Mouse (Mus musculus): ENCODE data around the gene Nfkb2. TPM values are rescaled to one million over a fixed set of nuclear protein-coding genes. Genes with fewer than 3 reads are reported as not detected.
A peak's percentile ranks its signal among the peaks of the same experiment; 100 is the strongest.

Nfkb2 gene
- polyA plus RNA-seq, 1 experiment from 2014 or later, result 8.9 TPM

- no peak overlapping the region; the same call in 1 of the 2 replicates for H3K4me3 ChIP-seq (ENCODE audit: low read length)
- ATAC-seq (ENCODE audit: low FRiP score, low TSS enrichment), result no peak
- H3K4me2 ChIP-seq (replicated peaks; ENCODE audit: low read depth, low read length), result peak overlapping the region; percentile 98; the same call in 1 of the 2 replicates
Measured at GRCm38 (mm10) chr19:46326019-46326755, 22.1 kb downstream of the Nfkb2 start.

GRCm38 (mm10) chr19:46326756-46327305, 22.7 kb downstream of the Nfkb2 start, which contains the start of gene Psd:
Gene Psd (minus strand): TSS chr19:46327156.
- Histone ChIP-seq H3K27ac (ENCODE audit: low read depth, low read length) (peak within 1 kb of the TSS; percentile 82), H3K27me3 (ENCODE audit: control insufficient read depth, insufficient read depth, low read length) (peaks cover 50% of the 10 kb centered on the region), H3K36me3 (ENCODE audit: control insufficient read depth, insufficient read depth, low read length) (peaks cover 16% of the 10 kb centered on the region), H3K4me2 (replicated peaks; ENCODE audit: low read depth, low read length) (peak within 1 kb of the TSS; percentile 98), H3K4me1 (ENCODE audit: control insufficient read depth, insufficient read depth, low read length) (peaks cover 8% of the 10 kb centered on the region; the same call in 1 of the 2 replicates), H3K4me3 (ENCODE audit: low read length) (peak within 1 kb of the TSS; percentile 73), H3K9ac (ENCODE audit: low read depth, low read length) (peak within 1 kb of the TSS; percentile 53; the same call in 1 of the 2 replicates), H3K9me3 (ENCODE audit: control insufficient read depth, low read length) (no peaks in the 10 kb centered on the region)
- WGBS, result 2% methylated on average over 34 of the region's 35 CpGs
- ATAC-seq (ENCODE audit: low FRiP score, low TSS enrichment), result no peak

More at GRCm38 (mm10) chr19:46326019-46326755, 22.1 kb downstream of the Nfkb2 start:
- WGBS, result 6% methylated on average over 27 of the region's 29 CpGs
- no peak overlapping the region for H3K9ac ChIP-seq (ENCODE audit: low read depth, low read length)
- peaks cover 8% of the 10 kb centered on the region; the same call in 1 of the 2 replicates for H3K4me1 ChIP-seq (ENCODE audit: control insufficient read depth, insufficient read depth, low read length)
- peaks cover 56% of the 10 kb centered on the region for H3K27me3 ChIP-seq (ENCODE audit: control insufficient read depth, insufficient read depth, low read length)
- no peak overlapping the region for H3K27ac ChIP-seq (ENCODE audit: low read depth, low read length)
- no peaks in the 10 kb centered on the region for H3K9me3 ChIP-seq (ENCODE audit: control insufficient read depth, low read length)
- peaks cover 10% of the 10 kb centered on the region for H3K36me3 ChIP-seq (ENCODE audit: control insufficient read depth, insufficient read depth, low read length)

GRCm38 (mm10) chr19:46327531-46328064, 23.5 kb downstream of the Nfkb2 start:
- Histone ChIP-seq H3K4me3 (ENCODE audit: low read length) (peak overlapping the region; percentile 73), H3K27me3 (ENCODE audit: control insufficient read depth, insufficient read depth, low read length) (peaks cover 44% of the 10 kb centered on the region), H3K9me3 (ENCODE audit: control insufficient read depth, low read length) (no peaks in the 10 kb centered on the region), H3K4me1 (ENCODE audit: control insufficient read depth, insufficient read depth, low read length) (peaks cover 8% of the 10 kb centered on the region; the same call in 1 of the 2 replicates), H3K36me3 (ENCODE audit: control insufficient read depth, insufficient read depth, low read length) (peaks cover 21% of the 10 kb centered on the region), H3K4me2 (replicated peaks; ENCODE audit: low read depth, low read length) (peak overlapping the region; percentile 98), H3K27ac (ENCODE audit: low read depth, low read length) (peak overlapping the region; percentile 82; the same call in 1 of the 2 replicates), H3K9ac (ENCODE audit: low read depth, low read length) (peak overlapping the region; percentile 53; the same call in 1 of the 2 replicates)
- no peak for ATAC-seq (ENCODE audit: low FRiP score, low TSS enrichment)
- 32% methylated on average over 14 of the region's 14 CpGs for WGBS

GRCm38 (mm10) chr19:46328081-46329030, 24.2 kb downstream of the Nfkb2 start, which contains the start of gene Fbxl15:
Gene Fbxl15 (plus strand): TSS chr19:46328184.
- peak within 1 kb of the TSS; percentile 98 for H3K4me2 ChIP-seq (replicated peaks; ENCODE audit: low read depth, low read length)
- H3K4me1 ChIP-seq (ENCODE audit: control insufficient read depth, insufficient read depth, low read length), result peaks cover 8% of the 10 kb centered on the region; the same call in 1 of the 2 replicates
- H3K4me3 ChIP-seq (ENCODE audit: low read length), result peak within 1 kb of the TSS; percentile 73
- under 1% methylated on average over 81 of the region's 81 CpGs for WGBS
- ATAC-seq (ENCODE audit: low FRiP score, low TSS enrichment), result peak; percentile 86
- no peaks in the 10 kb centered on the region for H3K9me3 ChIP-seq (ENCODE audit: control insufficient read depth, low read length)
- H3K27ac ChIP-seq (ENCODE audit: low read depth, low read length), result peak within 1 kb of the TSS; percentile 82
- peak within 1 kb of the TSS; percentile 53 for H3K9ac ChIP-seq (ENCODE audit: low read depth, low read length)
- peaks cover 21% of the 10 kb centered on the region for H3K36me3 ChIP-seq (ENCODE audit: control insufficient read depth, insufficient read depth, low read length)
- peaks cover 37% of the 10 kb centered on the region for H3K27me3 ChIP-seq (ENCODE audit: control insufficient read depth, insufficient read depth, low read length)

GRCm38 (mm10) chr19:46329031-46329641, 25.0 kb downstream of the Nfkb2 start:
- Histone ChIP-seq H3K9me3 (ENCODE audit: control insufficient read depth, low read length) (no peaks in the 10 kb centered on the region), H3K36me3 (ENCODE audit: control insufficient read depth, insufficient read depth, low read length) (peaks cover 21% of the 10 kb centered on the region), H3K4me2 (replicated peaks; ENCODE audit: low read depth, low read length) (peak overlapping the region; percentile 98), H3K9ac (ENCODE audit: low read depth, low read length) (peak overlapping the region; percentile 53), H3K27me3 (ENCODE audit: control insufficient read depth, insufficient read depth, low read length) (peaks cover 30% of the 10 kb centered on the region), H3K4me1 (ENCODE audit: control insufficient read depth, insufficient read depth, low read length) (peaks cover 8% of the 10 kb centered on the region; the same call in 1 of the 2 replicates), H3K27ac (ENCODE audit: low read depth, low read length) (peak overlapping the region; percentile 82), H3K4me3 (ENCODE audit: low read length) (peak overlapping the region; percentile 73)
- no peak for ATAC-seq (ENCODE audit: low FRiP score, low TSS enrichment)
- WGBS, result 1% methylated on average over 54 of the region's 54 CpGs

- H3K4me2 ChIP-seq (replicated peaks; ENCODE audit: low read depth, low read length), result no peak overlapping the region
- H3K9ac ChIP-seq (ENCODE audit: low read depth, low read length), result no peak overlapping the region
- 7% methylated on average over 16 of the region's 16 CpGs for WGBS
- H3K27me3 ChIP-seq (ENCODE audit: control insufficient read depth, insufficient read depth, low read length), result peaks cover 22% of the 10 kb centered on the region
- H3K9me3 ChIP-seq (ENCODE audit: control insufficient read depth, low read length), result no peaks in the 10 kb centered on the region
- no peak overlapping the region for H3K27ac ChIP-seq (ENCODE audit: low read depth, low read length)
- H3K4me1 ChIP-seq (ENCODE audit: control insufficient read depth, insufficient read depth, low read length), result peaks cover 8% of the 10 kb centered on the region; the same call in 1 of the 2 replicates
- peaks cover 21% of the 10 kb centered on the region for H3K36me3 ChIP-seq (ENCODE audit: control insufficient read depth, insufficient read depth, low read length)
- peak; percentile 54 for ATAC-seq (ENCODE audit: low FRiP score, low TSS enrichment)
- no peak overlapping the region for H3K4me3 ChIP-seq (ENCODE audit: low read length)
Measured at GRCm38 (mm10) chr19:46329951-46330350, 25.8 kb downstream of the Nfkb2 start.

- Histone ChIP-seq H3K9me3 (ENCODE audit: control insufficient read depth, low read length) (no peaks in the 10 kb centered on the region), H3K4me3 (ENCODE audit: low read length) (no peak overlapping the region), H3K36me3 (ENCODE audit: control insufficient read depth, insufficient read depth, low read length) (peaks cover 21% of the 10 kb centered on the region), H3K4me2 (replicated peaks; ENCODE audit: low read depth, low read length) (no peak overlapping the region), H3K27ac (ENCODE audit: low read depth, low read length) (no peak overlapping the region), H3K4me1 (ENCODE audit: control insufficient read depth, insufficient read depth, low read length) (peaks cover 8% of the 10 kb centered on the region; the same call in 1 of the 2 replicates), H3K9ac (ENCODE audit: low read depth, low read length) (no peak overlapping the region), H3K27me3 (ENCODE audit: control insufficient read depth, insufficient read depth, low read length) (peaks cover 15% of the 10 kb centered on the region)
- 90% methylated on average over 12 of the region's 12 CpGs for WGBS
- ATAC-seq (ENCODE audit: low FRiP score, low TSS enrichment), result no peak
Measured at GRCm38 (mm10) chr19:46330696-46331095, 26.6 kb downstream of the Nfkb2 start.

- 96% methylated on average over 14 of the region's 14 CpGs for WGBS
Measured at GRCm38 (mm10) chr19:46331326-46331725, 27.2 kb downstream of the Nfkb2 start.

More at GRCm38 (mm10) chr19:46331326-46331725, 27.2 kb downstream of the Nfkb2 start:
- H3K36me3 ChIP-seq (ENCODE audit: control insufficient read depth, insufficient read depth, low read length), result peaks cover 21% of the 10 kb centered on the region
- H3K4me2 ChIP-seq (replicated peaks; ENCODE audit: low read depth, low read length), result no peak overlapping the region
- H3K9ac ChIP-seq (ENCODE audit: low read depth, low read length), result no peak overlapping the region; the same call in 1 of the 2 replicates
- H3K27me3 ChIP-seq (ENCODE audit: control insufficient read depth, insufficient read depth, low read length), result peaks cover 8% of the 10 kb centered on the region
- no peak overlapping the region for H3K4me3 ChIP-seq (ENCODE audit: low read length)
- H3K27ac ChIP-seq (ENCODE audit: low read depth, low read length), result no peak overlapping the region
- no peak for ATAC-seq (ENCODE audit: low FRiP score, low TSS enrichment)
- H3K9me3 ChIP-seq (ENCODE audit: control insufficient read depth, low read length), result no peaks in the 10 kb centered on the region
- H3K4me1 ChIP-seq (ENCODE audit: control insufficient read depth, insufficient read depth, low read length), result peaks cover 8% of the 10 kb centered on the region; the same call in 1 of the 2 replicates
